Mouse (Mus musculus) megakaryocyte, embryonic 14.5 days (primary cell): Measurements from ENCODE around the gene Havcr2.

Experiments
- FLI1 ChIP-seq: IDR thresholded peaks from 2 replicates; pipeline ENCODE4 v1.6.1; 2012; ENCODE audit warnings: low read length, inconsistent platforms, mixed read lengths
- GATA1 ChIP-seq: IDR thresholded peaks from 3 replicates; pipeline ENCODE4 v1.6.1; 2012; ENCODE audit warnings: mixed read lengths, low read length, inconsistent platforms, borderline replicate concordance

DNA sequence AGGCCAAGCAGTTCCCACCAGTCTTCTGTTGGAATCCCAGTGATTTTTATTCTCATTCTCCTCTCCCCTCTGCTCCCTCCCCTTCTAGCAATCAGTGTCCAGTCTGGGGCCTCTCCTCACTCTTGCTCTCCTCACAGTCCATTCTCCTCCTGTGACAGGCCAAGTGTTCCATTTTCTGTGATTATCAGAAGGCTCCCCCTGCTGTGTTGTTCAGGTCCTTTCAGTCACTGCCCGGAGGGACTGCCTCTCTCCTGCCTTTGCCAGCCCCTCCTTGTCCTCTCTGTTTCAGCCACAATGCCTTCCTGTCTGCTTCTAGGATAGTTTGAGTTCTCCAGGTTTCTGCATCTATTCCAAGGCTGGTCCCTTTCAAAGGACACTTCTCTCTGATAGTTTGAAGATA is 33.5 kb downstream of the Havcr2 start:
- TF ChIP-seq GATA1 = no peak
- TF ChIP-seq FLI1 = no peak
